12 mouse cellular contexts compared by ENCODE assay signal in genomic region chr14:100970970-100971369, GRCm38 (mm10).
A peak's percentile ranks its signal among the peaks of the same experiment; 100 is the strongest.
DNase-seq lines count a peak whose midpoint lies in the region; ATAC-seq and TF ChIP-seq lines count a peak whose summit lies in the region.
"Had no signal": no experiment of that assay in that cellular context is flagged by ENCODE, and none has a peak within 500 bp of the region (broad histone marks: within the 10 kb centered on the region; RNA-seq: fewer than 3 reads in every experiment).

No protein-coding gene starts in this region.

- H3K27ac ChIP-seq in gastrocnemius, adult 2 months, result no peak overlapping the region
- no peak overlapping the region for H3K27ac ChIP-seq in forebrain, embryonic 16.5 days (ENCODE audit: low read length)
- no peak overlapping the region for H3K27ac ChIP-seq in midbrain, embryonic 11.5 days (ENCODE audit: low read depth, low read length)
- H3K27ac ChIP-seq: neural tube, embryonic 13.5 days had no signal

- H3K9me3 ChIP-seq in forebrain, embryonic 16.5 days (ENCODE audit: control insufficient read depth, low read length), result no peaks in the 10 kb centered on the region
- no peaks in the 10 kb centered on the region for H3K9me3 ChIP-seq in midbrain, embryonic 11.5 days (ENCODE audit: control insufficient read depth, low read length)
- H3K9me3 ChIP-seq: neural tube, embryonic 13.5 days had no signal

- H3K4me1 ChIP-seq in forebrain, embryonic 16.5 days (replicated peaks; ENCODE audit: control insufficient read depth, insufficient read depth, low read length), result no peaks in the 10 kb centered on the region
- no peaks in the 10 kb centered on the region for H3K4me1 ChIP-seq in midbrain, embryonic 11.5 days (ENCODE audit: control insufficient read depth, insufficient read depth, low read length)
- H3K4me1 ChIP-seq: neural tube, embryonic 13.5 days had no signal

- no peak overlapping the region for H3K4me2 ChIP-seq in forebrain, embryonic 16.5 days (ENCODE audit: low read length)
- no peak overlapping the region for H3K4me2 ChIP-seq in midbrain, embryonic 11.5 days
- H3K4me2 ChIP-seq: neural tube, embryonic 13.5 days had no signal

- H3K4me3 ChIP-seq in gastrocnemius, adult 2 months, result no peak overlapping the region
- no peak overlapping the region for H3K4me3 ChIP-seq in forebrain, embryonic 16.5 days (replicated peaks; ENCODE audit: low read length)
- H3K4me3 ChIP-seq in midbrain, embryonic 11.5 days (ENCODE audit: low read depth, low read length), result no peak overlapping the region
- H3K4me3 ChIP-seq: neural tube, embryonic 13.5 days had no signal

- no peak for ATAC-seq in forebrain, embryonic 16.5 days
- no peak for ATAC-seq in midbrain, embryonic 11.5 days (ENCODE audit: low FRiP score)
- ATAC-seq: intestine, embryonic 16.5 days had no signal

- no peak overlapping the region for H3K9ac ChIP-seq in forebrain, embryonic 16.5 days (replicated peaks; ENCODE audit: low read depth, low read length)
- H3K9ac ChIP-seq in midbrain, embryonic 11.5 days (ENCODE audit: low read length), result no peak overlapping the region
- H3K9ac ChIP-seq: neural tube, embryonic 13.5 days had no signal

- 74% methylated on average over 2 of the region's 2 CpGs for WGBS in forebrain, embryonic 16.5 days
- WGBS in midbrain, embryonic 11.5 days, result 77% methylated on average over 2 of the region's 2 CpGs

- no peak for TF ChIP-seq CTCF in gastrocnemius, adult 2 months (IDR thresholded peaks at IDR 0.05)

- H3K27me3 ChIP-seq in forebrain, embryonic 16.5 days (replicated peaks; ENCODE audit: control insufficient read depth, insufficient read depth, low read length), result no peaks in the 10 kb centered on the region
- H3K27me3 ChIP-seq in midbrain, embryonic 11.5 days (ENCODE audit: control insufficient read depth, insufficient read depth, low read length), result no peaks in the 10 kb centered on the region
- H3K27me3 ChIP-seq: neural tube, embryonic 13.5 days had no signal

- intact Hi-C loops in gastrocnemius, adult 2 months (cut with DNase I), result no loop called here

- no peaks in the 10 kb centered on the region for H3K36me3 ChIP-seq in forebrain, embryonic 16.5 days (ENCODE audit: control insufficient read depth, insufficient read depth)
- no peaks in the 10 kb centered on the region for H3K36me3 ChIP-seq in midbrain, embryonic 11.5 days (ENCODE audit: control insufficient read depth, insufficient read depth, low read length)
- H3K36me3 ChIP-seq: neural tube, embryonic 13.5 days had no signal

- DNase-seq in gastrocnemius, adult 2 months, result peak; percentile 35
- DNase-seq in gastrocnemius, postnatal 4 days (ENCODE audit: low spot score in 2 of 2), result no peak
- DNase-seq in NIH3T3 (ENCODE audit: low read depth), result peak; percentile 4
- peak; percentile 25 for DNase-seq in gastrocnemius, postnatal 25 days
- peak; percentile 45 for DNase-seq in lung, postnatal 25 days (ENCODE audit: low spot score)
- DNase-seq in thymus, postnatal 0 days (ENCODE audit: low spot score), result no peak
- no peak for DNase-seq in midbrain, embryonic 11.5 days (ENCODE audit: low spot score, missing footprints)
- DNase-seq: layer of hippocampus, postnatal 36 days; spleen, adult 18-20 months had no signal

Comparison
In these comparisons a context has a peak if more than half of its experiments do, and no peak if none do; other contexts are left out.
1. DNase-seq: peak in gastrocnemius, adult 2 months (single experiment), NIH3T3 (single experiment), gastrocnemius, postnatal 25 days (single experiment) and lung, postnatal 25 days (single experiment); none in gastrocnemius, postnatal 4 days (0 of 2), thymus, postnatal 0 days (single experiment) and midbrain, embryonic 11.5 days (single experiment).